Mouse (Mus musculus) cerebellum, adult 11-12 months (tissue): Measurements from ENCODE around the gene Gm609.

Source experiments
- DNase-seq: peaks from one replicate; pipeline ENCODE4 v3.0.0; 2022

Gene Gm609

GRCm38 (mm10) chr16:45392246-45392645 is 100.5 kb downstream of the Gm609 start:
- DNase-seq = no peak

- no peak for DNase-seq
Observed at GRCm38 (mm10) chr16:45391680-45392079, 101.1 kb downstream of the Gm609 start.

GRCm38 (mm10) chr16:45390286-45390956 is 102.3 kb downstream of the Gm609 start:
- DNase-seq = no peak

GRCm38 (mm10) chr16:45389833-45390232 is 102.9 kb downstream of the Gm609 start:
- no peak for DNase-seq

- no peak for DNase-seq
Observed at GRCm38 (mm10) chr16:45389041-45389440, 103.7 kb downstream of the Gm609 start.

- no peak for DNase-seq
Observed at GRCm38 (mm10) chr16:45381811-45382210, 111.0 kb downstream of the Gm609 start.

- no peak for DNase-seq
Observed at GRCm38 (mm10) chr16:45378959-45379358, 113.8 kb downstream of the Gm609 start.

- DNase-seq = no peak
Observed at GRCm38 (mm10) chr16:45378147-45378943, 114.4 kb downstream of the Gm609 start.

- no peak for DNase-seq
Observed at GRCm38 (mm10) chr16:45377332-45377731, 115.4 kb downstream of the Gm609 start.

GRCm38 (mm10) chr16:45376812-45377211 is 116.0 kb downstream of the Gm609 start:
- DNase-seq = no peak

GRCm38 (mm10) chr16:45376294-45376693 is 116.5 kb downstream of the Gm609 start:
- DNase-seq = no peak

- no peak for DNase-seq
Observed at GRCm38 (mm10) chr16:45375506-45376225, 117.1 kb downstream of the Gm609 start.

GRCm38 (mm10) chr16:45374074-45374473 is 118.7 kb downstream of the Gm609 start:
- DNase-seq = no peak

GRCm38 (mm10) chr16:45371076-45371475 is 121.7 kb downstream of the Gm609 start:
- no peak for DNase-seq

- no peak for DNase-seq
Observed at GRCm38 (mm10) chr16:45369285-45369965, 123.3 kb downstream of the Gm609 start.

- no peak for DNase-seq
Observed at GRCm38 (mm10) chr16:45366111-45366510, 126.7 kb downstream of the Gm609 start.

GRCm38 (mm10) chr16:45365353-45365752 is 127.4 kb downstream of the Gm609 start:
- DNase-seq = no peak

GRCm38 (mm10) chr16:45364627-45365026 is 128.1 kb downstream of the Gm609 start:
- no peak for DNase-seq

- DNase-seq = no peak
Observed at GRCm38 (mm10) chr16:45363480-45364045, 129.2 kb downstream of the Gm609 start.
